Mouse (Mus musculus) midbrain, embryonic 16.5 days (tissue): ENCODE data around the gene BC051019. TPM values are rescaled to one million over a fixed set of nuclear protein-coding genes. Genes with fewer than 3 reads are reported as not detected.

Experiments
- ATAC-seq: fragments of 200-750 bp; cut with Nextera tagmentation; 2 replicates; pipeline ENCODE4 v1.8.0; 2017; ENCODE audit warnings: moderate TSS enrichment
- H3K27ac ChIP-seq: fragments of 300-500 bp; sonication (generic); 2 replicates; pipeline ENCODE4 v1.5.1; 2014; ENCODE audit warnings: mild to moderate bottlenecking, low read length, mixed read lengths
- H3K27me3 ChIP-seq: fragments of 300-500 bp; sonication (generic); 2 replicates; pipeline ENCODE4 v1.6.1; 2014; ENCODE audit warnings: low read depth, low read length, mixed read lengths; ENCODE audit not compliant: control insufficient read depth, insufficient read depth
- H3K36me3 ChIP-seq: fragments of 300-500 bp; sonication (generic); 2 replicates; pipeline ENCODE4 v1.6.1; 2014; ENCODE audit warnings: mild to moderate bottlenecking, low read length, moderate library complexity, mixed read lengths; ENCODE audit not compliant: control insufficient read depth, insufficient read depth
- H3K4me1 ChIP-seq: fragments of 300-500 bp; sonication (generic); 2 replicates; pipeline ENCODE4 v1.6.1; 2014; ENCODE audit warnings: mild to moderate bottlenecking, low read length, mixed read lengths; ENCODE audit not compliant: control insufficient read depth, insufficient read depth
- H3K4me2 ChIP-seq: fragments of 300-500 bp; sonication (generic); 2 replicates; pipeline ENCODE4 v1.6.1; 2014; ENCODE audit warnings: mild to moderate bottlenecking, low read length, mixed read lengths
- H3K4me3 ChIP-seq: fragments of 300-500 bp; sonication (generic); 2 replicates; pipeline ENCODE4 v1.5.1; 2014; ENCODE audit warnings: low read depth, mild to moderate bottlenecking, low read length, moderate library complexity, mixed read lengths
- H3K9ac ChIP-seq: fragments of 300-500 bp; sonication (generic); 2 replicates; pipeline ENCODE4 v1.6.1; 2014; ENCODE audit warnings: low read depth, low read length, mixed read lengths
- H3K9me3 ChIP-seq: fragments of 300-500 bp; sonication (generic); replicated peaks from 2 replicates; pipeline ENCODE4 v1.6.1; 2014; ENCODE audit warnings: mild to moderate bottlenecking, low read length, mixed read lengths; ENCODE audit not compliant: control insufficient read depth, poor library complexity, severe bottlenecking
- WGBS: fragments of 180-500 bp; shearing (Covaris S2); extraction: QIAGEN DNeasy Blood & Tissue Kit; methylation state at CpG from one replicate; pipeline ENCODE4 v1.1.7; 2014; 5-methylcytosine and 5-hydroxymethylcytosine counted together
- polyA plus RNA-seq: library from polyadenylated mRNA; unstranded; fragments of >200 nt; fragmentation: Nextera tagmentation; extraction: Ambion mirVana; gene quantifications from 2 replicates; pipeline ENCODE4 v1.2.1, GENCODE M21; 2015

The BC051019 gene
- polyA plus RNA-seq, 1 experiment from 2014 or later = 0.44 TPM

- 90% methylated on average over 1 of the region's 1 CpGs for WGBS
- Histone ChIP-seq H3K9ac (no peak overlapping the region), H3K36me3 (no peaks in the 10 kb centered on the region), H3K9me3 (no peaks in the 10 kb centered on the region), H3K4me2 (no peak overlapping the region), H3K27ac (no peak overlapping the region), H3K4me1 (no peaks in the 10 kb centered on the region), H3K27me3 (no peaks in the 10 kb centered on the region), H3K4me3 (no peak overlapping the region)
- no peak for ATAC-seq
Observed at GRCm38 (mm10) chr7:109680879-109681278, 42.8 kb downstream of the BC051019 start.

- ATAC-seq = no peak
- no peaks in the 10 kb centered on the region for H3K36me3 ChIP-seq
- H3K4me3 ChIP-seq = no peak overlapping the region
- H3K9ac ChIP-seq = no peak overlapping the region
- H3K9me3 ChIP-seq = no peaks in the 10 kb centered on the region
- no peaks in the 10 kb centered on the region for H3K4me1 ChIP-seq
- H3K27me3 ChIP-seq = no peaks in the 10 kb centered on the region
- no peak overlapping the region for H3K4me2 ChIP-seq
- WGBS = 93% methylated on average over 2 of the region's 2 CpGs
- no peak overlapping the region for H3K27ac ChIP-seq
Observed at GRCm38 (mm10) chr7:109680284-109680683, 43.4 kb downstream of the BC051019 start.

GRCm38 (mm10) chr7:109674944-109675628 lies 48.6 kb downstream of the BC051019 start:
- Histone ChIP-seq H3K27me3 (no peaks in the 10 kb centered on the region; the same call in 1 of the 2 replicates), H3K9ac (no peak overlapping the region), H3K36me3 (no peaks in the 10 kb centered on the region), H3K27ac (no peak overlapping the region), H3K9me3 (no peaks in the 10 kb centered on the region), H3K4me3 (no peak overlapping the region), H3K4me1 (peaks cover 3% of the 10 kb centered on the region; the same call in 1 of the 2 replicates), H3K4me2 (no peak overlapping the region)
- 70% methylated on average over 4 of the region's 4 CpGs for WGBS
- ATAC-seq = no peak

GRCm38 (mm10) chr7:109671581-109672471 lies 51.8 kb downstream of the BC051019 start:
- Histone ChIP-seq H3K4me1 (peaks cover 3% of the 10 kb centered on the region; the same call in 1 of the 2 replicates), H3K27ac (peak overlapping the region; percentile 65), H3K4me2 (peak overlapping the region; percentile 88), H3K4me3 (peak overlapping the region; percentile 52), H3K27me3 (no peaks in the 10 kb centered on the region; the same call in 1 of the 2 replicates), H3K36me3 (no peaks in the 10 kb centered on the region), H3K9ac (peak overlapping the region; percentile 69), H3K9me3 (no peaks in the 10 kb centered on the region)
- ATAC-seq = peak; percentile 94
- WGBS = under 1% methylated on average over 34 of the region's 44 CpGs

GRCm38 (mm10) chr7:109669426-109670170 lies 54.1 kb downstream of the BC051019 start:
- Histone ChIP-seq H3K27me3 (no peaks in the 10 kb centered on the region; the same call in 1 of the 2 replicates), H3K9me3 (no peaks in the 10 kb centered on the region), H3K9ac (no peak overlapping the region), H3K4me1 (peaks cover 3% of the 10 kb centered on the region; the same call in 1 of the 2 replicates), H3K27ac (no peak overlapping the region), H3K4me2 (no peak overlapping the region), H3K36me3 (no peaks in the 10 kb centered on the region), H3K4me3 (no peak overlapping the region)
- WGBS = 90% methylated on average over 5 of the region's 5 CpGs
- ATAC-seq = no peak

GRCm38 (mm10) chr7:109666664-109667063 lies 57.0 kb downstream of the BC051019 start:
- H3K9ac ChIP-seq = no peak overlapping the region
- H3K36me3 ChIP-seq = no peaks in the 10 kb centered on the region
- no peak for ATAC-seq
- no peak overlapping the region for H3K4me3 ChIP-seq
- no peaks in the 10 kb centered on the region; the same call in 1 of the 2 replicates for H3K27me3 ChIP-seq
- no peaks in the 10 kb centered on the region for H3K9me3 ChIP-seq
- no peak overlapping the region for H3K27ac ChIP-seq
- 71% methylated on average over 5 of the region's 5 CpGs for WGBS
- H3K4me1 ChIP-seq = no peaks in the 10 kb centered on the region; the same call in 1 of the 2 replicates
- no peak overlapping the region for H3K4me2 ChIP-seq

GRCm38 (mm10) chr7:109662626-109663025 lies 61.0 kb downstream of the BC051019 start:
- H3K4me1 ChIP-seq = no peaks in the 10 kb centered on the region
- no peak overlapping the region for H3K4me3 ChIP-seq
- H3K4me2 ChIP-seq = no peak overlapping the region
- H3K27me3 ChIP-seq = no peaks in the 10 kb centered on the region
- H3K9ac ChIP-seq = no peak overlapping the region
- ATAC-seq = no peak
- no peaks in the 10 kb centered on the region for H3K9me3 ChIP-seq
- no peaks in the 10 kb centered on the region for H3K36me3 ChIP-seq
- no peak overlapping the region for H3K27ac ChIP-seq
- WGBS = 72% methylated on average over 4 of the region's 4 CpGs
